Mouse (Mus musculus) forebrain, embryonic 16.5 days (tissue): Measurements from ENCODE around the gene Mitf. TPM values are rescaled to one million over a fixed set of nuclear protein-coding genes. Genes with fewer than 3 reads are reported as not detected.

Source experiments
- ATAC-seq: fragments of 200-750 bp; cut with Nextera tagmentation; 2 replicates; pipeline ENCODE4 v1.8.0; 2017; ENCODE audit warnings: mild to moderate bottlenecking, moderate library complexity
- H3K27ac ChIP-seq: fragments of 300-500 bp; sonication (generic); 2 replicates; pipeline ENCODE4 v1.5.1; 2014; ENCODE audit warnings: low read length, control low read depth
- H3K27me3 ChIP-seq: fragments of 300-500 bp; sonication (generic); replicated peaks from 2 replicates; pipeline ENCODE4 v1.6.1; 2014; ENCODE audit warnings: low read length; ENCODE audit not compliant: control insufficient read depth, insufficient read depth
- H3K36me3 ChIP-seq: fragments of 300-500 bp; sonication (generic); 2 replicates; pipeline ENCODE4 v1.6.1; 2014; ENCODE audit not compliant: control insufficient read depth, insufficient read depth
- H3K4me1 ChIP-seq: fragments of 300-500 bp; sonication (generic); replicated peaks from 2 replicates; pipeline ENCODE4 v1.6.1; 2014; ENCODE audit warnings: low read length; ENCODE audit not compliant: control insufficient read depth, insufficient read depth
- H3K4me2 ChIP-seq: fragments of 300-500 bp; sonication (generic); 2 replicates; pipeline ENCODE4 v1.6.1; 2014; ENCODE audit warnings: mild to moderate bottlenecking, low read length, control low read depth
- H3K4me3 ChIP-seq: fragments of 300-500 bp; sonication (generic); replicated peaks from 2 replicates; pipeline ENCODE4 v1.5.1; 2014; ENCODE audit warnings: mild to moderate bottlenecking, low read length, control low read depth
- H3K9ac ChIP-seq: fragments of 300-500 bp; sonication (generic); replicated peaks from 2 replicates; pipeline ENCODE4 v1.6.1; 2014; ENCODE audit warnings: low read depth, low read length, control low read depth
- H3K9me3 ChIP-seq: fragments of 300-500 bp; sonication (generic); 2 replicates; pipeline ENCODE4 v1.6.1; 2016; ENCODE audit warnings: low read length; ENCODE audit not compliant: control insufficient read depth
- WGBS: fragments of 180-500 bp; shearing (Covaris S2); extraction: QIAGEN DNeasy Blood & Tissue Kit; methylation state at CpG from one replicate; pipeline ENCODE4 v1.1.7; 2014; 5-methylcytosine and 5-hydroxymethylcytosine counted together
- polyA plus RNA-seq: library from polyadenylated mRNA; unstranded; fragments of >200 nt; fragmentation: Nextera tagmentation; extraction: Ambion mirVana; gene quantifications from 2 replicates; pipeline ENCODE4 v1.2.1, GENCODE M21; 2015

Gene Mitf
- polyA plus RNA-seq = 0.62 and 0.84 TPM in 2 replicates

DNA sequence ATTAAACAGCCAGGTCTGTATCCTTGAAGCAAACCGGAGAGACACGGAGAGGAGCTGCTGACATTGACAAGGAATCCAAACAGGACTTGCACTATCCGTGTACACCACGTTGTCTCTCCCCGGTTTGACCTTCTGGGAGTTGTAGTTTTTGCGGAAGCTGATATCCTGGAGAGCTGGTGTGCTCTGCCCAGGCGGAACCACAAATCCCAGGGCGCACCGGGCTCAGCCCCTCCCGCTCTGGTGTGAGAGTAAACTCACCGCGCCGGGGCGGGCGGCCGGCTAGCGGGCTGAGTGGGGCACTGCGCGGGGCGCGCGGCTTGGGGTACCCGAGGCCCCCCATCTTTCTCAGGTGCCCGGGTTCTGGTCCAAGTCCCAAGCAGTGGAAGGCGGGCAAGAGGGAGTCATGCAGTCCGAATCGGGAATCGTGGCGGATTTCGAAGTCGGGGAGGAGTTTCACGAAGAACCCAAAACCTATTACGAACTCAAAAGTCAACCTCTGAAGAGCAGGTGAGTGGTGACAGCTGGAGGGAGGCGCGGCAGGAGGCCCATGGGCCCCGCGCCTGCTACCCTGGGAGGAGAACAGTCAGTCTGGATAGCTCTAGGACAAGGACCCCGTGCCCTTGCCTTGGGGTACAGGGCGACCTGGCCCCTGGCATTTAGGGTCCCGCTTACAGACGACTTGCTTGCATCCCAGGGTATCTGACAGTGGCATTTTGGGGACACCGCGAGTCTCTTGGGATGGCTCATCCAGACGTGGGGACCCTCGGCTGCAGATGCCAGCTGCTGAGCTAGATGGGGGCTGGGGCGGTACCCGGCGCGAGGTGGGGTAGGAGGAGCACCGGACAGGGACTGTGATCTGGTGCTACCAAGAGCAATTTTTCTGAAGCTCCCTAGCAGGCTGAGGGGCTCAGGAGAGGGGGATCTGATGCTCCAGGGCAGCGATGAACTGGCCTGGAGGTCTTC lies at the start of gene Mitf:
Mitf (plus strand) TSS at position 272 of the 963 bp plus-strand sequence.
- Histone ChIP-seq H3K4me3 (peak within 1 kb of the TSS; percentile 54), H3K9ac (peak within 1 kb of the TSS; percentile 36), H3K9me3 (no peaks in the 10 kb centered on the region), H3K27me3 (peaks cover 6% of the 10 kb centered on the region; the same call in 1 of the 2 replicates), H3K36me3 (no peaks in the 10 kb centered on the region), H3K4me1 (peaks cover 11% of the 10 kb centered on the region), H3K27ac (no peak within 1 kb of the TSS), H3K4me2 (peak within 1 kb of the TSS; percentile 98)
- peak; percentile 100 for ATAC-seq
- under 1% methylated on average over 50 of the region's 51 CpGs for WGBS

DNA sequence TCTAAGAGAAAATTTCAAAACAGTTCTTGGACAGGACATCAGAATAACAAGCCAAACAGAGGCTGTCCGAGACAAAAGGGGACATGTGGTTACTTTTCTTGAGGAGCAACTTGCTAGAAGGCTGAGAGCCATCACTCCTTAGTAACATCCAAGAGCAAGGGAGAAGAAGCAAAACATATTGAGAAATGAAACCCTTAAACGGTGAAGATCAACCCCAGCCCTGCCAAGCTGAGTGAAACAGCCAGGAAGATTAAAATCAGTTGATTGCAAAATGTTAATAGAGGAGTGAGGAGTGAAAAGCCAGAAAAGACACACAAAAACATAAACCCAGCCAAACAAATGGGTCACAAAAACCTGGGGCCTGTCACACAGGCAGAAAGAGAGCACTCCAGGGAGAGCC lies 49.5 kb upstream of the Mitf start:
- H3K27ac ChIP-seq = no peak overlapping the region
- WGBS = 81% methylated on average over 2 of the region's 2 CpGs
- H3K36me3 ChIP-seq = no peaks in the 10 kb centered on the region
- no peaks in the 10 kb centered on the region for H3K27me3 ChIP-seq
- no peak overlapping the region for H3K4me3 ChIP-seq
- ATAC-seq = no peak
- no peak overlapping the region for H3K9ac ChIP-seq
- no peaks in the 10 kb centered on the region for H3K9me3 ChIP-seq
- H3K4me2 ChIP-seq = no peak overlapping the region
- H3K4me1 ChIP-seq = no peaks in the 10 kb centered on the region

DNA sequence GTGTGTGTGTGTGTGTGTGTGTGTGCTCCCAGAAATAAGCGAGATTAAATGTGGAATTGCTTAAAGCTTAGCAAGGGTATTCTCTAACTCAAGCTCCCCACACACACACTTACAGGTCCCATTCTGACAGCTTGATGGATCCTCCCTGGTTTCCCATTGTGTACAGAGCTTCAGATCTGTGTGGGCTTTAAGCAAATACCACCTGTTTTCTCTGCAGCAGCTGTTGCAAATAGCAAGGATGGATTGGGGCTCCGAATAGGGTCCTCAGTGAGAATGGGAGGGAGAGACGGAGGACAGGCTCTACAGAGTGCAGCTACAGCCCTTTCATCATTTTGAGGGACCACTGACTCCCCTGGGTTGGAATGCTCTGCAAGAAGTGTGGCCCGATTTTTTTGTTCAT lies 48.0 kb upstream of the Mitf start:
- Histone ChIP-seq H3K4me1 (no peaks in the 10 kb centered on the region), H3K4me3 (no peak overlapping the region), H3K9ac (no peak overlapping the region), H3K27ac (no peak overlapping the region), H3K27me3 (no peaks in the 10 kb centered on the region), H3K9me3 (no peaks in the 10 kb centered on the region), H3K36me3 (no peaks in the 10 kb centered on the region), H3K4me2 (no peak overlapping the region)
- no peak for ATAC-seq
- 60% methylated on average over 4 of the region's 4 CpGs for WGBS

DNA sequence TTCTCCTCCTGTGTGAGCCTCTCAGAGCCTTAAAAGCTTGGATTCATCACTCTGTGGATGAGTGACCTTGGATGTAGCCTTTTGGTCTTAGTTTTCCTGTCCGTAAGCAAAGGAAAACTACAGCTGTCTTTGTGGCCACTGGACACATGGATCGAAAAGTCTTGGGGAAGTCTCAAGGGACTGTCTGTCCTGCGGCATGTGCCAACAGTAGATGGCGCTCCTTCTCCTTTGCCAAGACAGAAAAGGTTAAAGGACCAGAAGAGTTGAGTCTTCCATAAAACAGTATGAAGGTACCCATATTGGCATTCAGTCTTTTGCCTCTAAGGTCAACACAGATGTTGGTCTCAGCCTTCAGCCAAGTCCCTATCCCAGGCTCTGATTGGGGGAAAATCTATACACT lies 47.6 kb upstream of the Mitf start:
- WGBS = 19% methylated on average over 4 of the region's 4 CpGs
- H3K9me3 ChIP-seq = no peaks in the 10 kb centered on the region

DNA sequence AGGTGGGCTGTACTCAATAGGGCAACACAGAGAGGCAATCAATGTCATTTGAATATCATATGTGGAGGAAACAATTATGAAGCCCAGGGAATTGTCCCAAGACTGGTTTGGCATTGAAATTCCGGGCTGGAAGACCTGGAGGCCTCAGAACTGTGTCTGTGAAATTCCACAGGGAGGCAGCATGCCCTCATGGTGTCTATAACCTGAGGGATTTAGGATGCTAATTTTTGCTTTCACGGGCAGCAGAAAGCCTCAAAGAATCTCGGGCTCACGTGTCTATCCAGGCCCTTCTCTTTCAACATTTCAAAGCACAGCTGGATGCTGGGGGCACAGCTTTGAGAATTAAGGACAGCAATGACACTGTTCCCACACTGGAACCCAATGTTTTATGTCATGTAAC lies 45.5 kb upstream of the Mitf start:
- no peak overlapping the region for H3K27ac ChIP-seq
- no peak for ATAC-seq
- H3K9ac ChIP-seq = no peak overlapping the region
- no peak overlapping the region for H3K4me2 ChIP-seq
- H3K4me1 ChIP-seq = no peaks in the 10 kb centered on the region
- no peaks in the 10 kb centered on the region for H3K9me3 ChIP-seq
- no peaks in the 10 kb centered on the region for H3K27me3 ChIP-seq
- no peak overlapping the region for H3K4me3 ChIP-seq
- 5% methylated on average over 4 of the region's 4 CpGs for WGBS
- H3K36me3 ChIP-seq = no peaks in the 10 kb centered on the region

More for the DNA sequence above, 47.6 kb upstream of the Mitf start:
- Histone ChIP-seq H3K27me3 (no peaks in the 10 kb centered on the region), H3K4me3 (no peak overlapping the region), H3K4me2 (no peak overlapping the region), H3K36me3 (no peaks in the 10 kb centered on the region), H3K27ac (no peak overlapping the region), H3K4me1 (no peaks in the 10 kb centered on the region), H3K9ac (no peak overlapping the region)
- ATAC-seq = no peak

DNA sequence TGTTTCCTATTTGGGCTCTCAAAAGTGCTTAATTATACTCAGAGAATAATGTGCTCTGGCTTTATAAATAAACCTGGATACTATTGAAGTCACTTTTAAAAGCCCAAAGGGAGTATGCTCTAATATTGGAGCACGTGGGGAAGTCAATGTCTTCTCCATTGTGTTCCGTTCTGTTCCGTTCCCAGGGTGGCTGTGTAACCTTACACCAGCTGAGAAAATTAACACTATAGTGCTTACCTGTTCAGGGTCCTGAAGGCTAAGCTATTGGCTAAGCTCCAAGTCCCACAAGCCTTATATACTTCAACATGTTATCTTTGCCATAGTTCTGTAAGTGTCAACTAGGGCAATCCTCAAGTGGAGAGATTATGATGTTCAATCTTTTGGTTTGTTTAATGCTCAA lies 42.9 kb upstream of the Mitf start:
- H3K9ac ChIP-seq = no peak overlapping the region
- H3K4me1 ChIP-seq = no peaks in the 10 kb centered on the region
- ATAC-seq = no peak
- WGBS = 27% methylated on average over 3 of the region's 3 CpGs
- H3K4me2 ChIP-seq = no peak overlapping the region
- H3K36me3 ChIP-seq = no peaks in the 10 kb centered on the region
- H3K4me3 ChIP-seq = no peak overlapping the region
- H3K27me3 ChIP-seq = no peaks in the 10 kb centered on the region
- no peaks in the 10 kb centered on the region for H3K9me3 ChIP-seq
- H3K27ac ChIP-seq = no peak overlapping the region

DNA sequence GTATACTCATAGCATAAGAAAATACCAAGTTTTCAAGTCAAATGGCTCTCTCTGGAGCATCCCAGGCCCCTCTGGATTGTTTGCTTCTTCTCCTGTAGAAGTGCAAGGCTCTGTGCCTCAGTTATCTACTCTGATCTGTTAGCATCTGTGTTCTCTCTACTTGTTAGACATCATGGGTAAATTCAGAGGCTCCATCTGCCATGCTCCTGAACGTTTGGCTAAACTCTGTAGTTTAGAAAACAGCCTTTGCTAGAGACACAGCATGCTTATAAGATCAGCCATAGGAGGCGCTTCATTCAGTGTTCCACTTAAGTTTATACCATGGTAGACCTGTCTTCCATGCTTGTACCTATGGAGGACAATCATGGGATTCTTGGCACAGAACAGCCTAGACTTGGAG lies 39.0 kb upstream of the Mitf start:
- Histone ChIP-seq H3K4me3 (no peak overlapping the region), H3K36me3 (no peaks in the 10 kb centered on the region), H3K27ac (no peak overlapping the region), H3K9me3 (no peaks in the 10 kb centered on the region), H3K4me1 (no peaks in the 10 kb centered on the region), H3K4me2 (no peak overlapping the region), H3K27me3 (no peaks in the 10 kb centered on the region), H3K9ac (no peak overlapping the region)
- 82% methylated on average over 2 of the region's 2 CpGs for WGBS
- ATAC-seq = no peak

DNA sequence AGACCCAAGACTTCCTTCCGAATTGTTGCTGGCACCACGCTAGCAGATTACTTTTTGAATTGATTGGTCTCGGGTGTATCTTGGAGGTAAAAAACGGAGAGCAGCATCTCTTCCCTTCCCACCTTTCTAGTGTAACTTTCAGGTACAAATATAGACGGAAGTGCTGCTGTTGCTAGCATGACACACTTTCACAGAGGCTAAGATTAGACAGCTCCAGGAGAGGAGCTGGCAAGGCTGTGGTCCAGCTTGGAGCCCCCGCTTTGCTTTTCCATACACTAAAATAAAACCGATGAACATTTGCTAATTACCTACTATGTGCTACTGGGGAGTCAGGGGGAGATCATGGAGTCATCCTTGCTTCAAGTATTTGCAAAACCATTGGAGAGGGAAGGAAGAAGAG lies 37.3 kb upstream of the Mitf start:
- H3K27ac ChIP-seq = no peak overlapping the region
- no peaks in the 10 kb centered on the region for H3K9me3 ChIP-seq
- ATAC-seq = no peak
- no peaks in the 10 kb centered on the region for H3K27me3 ChIP-seq
- H3K4me2 ChIP-seq = no peak overlapping the region
- no peak overlapping the region for H3K9ac ChIP-seq
- H3K36me3 ChIP-seq = no peaks in the 10 kb centered on the region
- WGBS = 88% methylated on average over 7 of the region's 7 CpGs
- H3K4me3 ChIP-seq = no peak overlapping the region
- no peaks in the 10 kb centered on the region for H3K4me1 ChIP-seq

DNA sequence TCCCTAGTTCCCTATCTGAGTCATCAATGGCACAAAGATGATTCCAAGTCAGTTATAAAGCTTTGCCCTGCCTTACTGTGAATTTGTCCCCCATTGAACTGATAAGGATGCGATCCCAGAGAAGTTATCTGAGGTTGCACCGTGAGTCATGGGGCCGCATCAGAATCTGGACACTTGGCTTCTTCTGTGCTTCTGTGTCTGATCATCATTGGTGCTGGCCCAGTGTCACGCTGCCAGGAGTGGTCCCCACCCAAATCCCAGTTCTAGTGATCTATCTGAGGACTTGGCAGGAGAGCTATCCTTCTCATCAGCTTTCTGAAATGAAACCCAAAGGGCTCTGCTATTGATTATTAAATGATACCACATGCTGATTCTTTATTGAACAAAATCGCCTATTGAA lies 25.5 kb upstream of the Mitf start:
- no peak for ATAC-seq
- Histone ChIP-seq H3K4me2 (no peak overlapping the region), H3K27me3 (no peaks in the 10 kb centered on the region), H3K9me3 (no peaks in the 10 kb centered on the region), H3K27ac (no peak overlapping the region), H3K4me3 (no peak overlapping the region), H3K4me1 (no peaks in the 10 kb centered on the region), H3K36me3 (no peaks in the 10 kb centered on the region), H3K9ac (no peak overlapping the region)
- 90% methylated on average over 5 of the region's 5 CpGs for WGBS
